ENCODE assay signal across 13 mouse cellular contexts in the genomic region with DNA sequence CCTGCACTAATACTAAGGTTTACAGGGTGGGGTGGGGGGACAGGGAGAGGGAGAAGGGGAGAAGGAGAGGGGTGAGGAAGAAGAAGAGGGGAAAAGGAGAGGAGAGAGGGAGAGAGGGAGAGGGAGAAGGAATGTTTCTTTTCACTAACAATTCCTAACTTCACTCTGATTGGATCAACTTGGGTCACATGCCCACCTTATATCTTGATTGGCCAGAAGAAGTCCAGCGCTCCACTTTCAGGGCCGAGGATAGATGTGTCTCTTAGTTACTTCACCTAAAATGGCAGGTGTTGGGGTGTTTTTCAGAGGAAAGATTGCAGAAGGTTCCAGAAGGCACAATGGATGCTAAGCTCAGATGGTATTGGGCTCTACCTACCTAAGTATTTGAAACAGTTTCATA.
"Had no signal": no experiment of that assay in that cellular context is flagged by ENCODE, and none has a peak within 500 bp of the region (broad histone marks: within the 10 kb centered on the region; RNA-seq: fewer than 3 reads in every experiment).

No protein-coding gene starts in this region.

- H3K9me3 ChIP-seq: neural tube, embryonic 13.5 days; neural tube, embryonic 15.5 days; stomach, embryonic 15.5 days had no signal

- H3K4me3 ChIP-seq: neural tube, embryonic 13.5 days; neural tube, embryonic 15.5 days; stomach, embryonic 15.5 days had no signal

- H3K27me3 ChIP-seq: neural tube, embryonic 13.5 days; neural tube, embryonic 15.5 days; stomach, embryonic 15.5 days had no signal

- H3K9ac ChIP-seq: neural tube, embryonic 15.5 days; stomach, embryonic 15.5 days had no signal

- H3K27ac ChIP-seq: neural tube, embryonic 13.5 days; stomach, embryonic 15.5 days; stomach, postnatal 0 days had no signal

- H3K36me3 ChIP-seq: neural tube, embryonic 13.5 days; neural tube, embryonic 15.5 days; stomach, embryonic 15.5 days had no signal

- DNase-seq: right cerebral cortex, postnatal 14 days; right cerebral cortex, postnatal 4 days; spleen, adult 18-20 months; thymus, adult 18-20 months; thymus, adult 2 months; thymus, postnatal 14 days; thymus, postnatal 25 days; thymus, postnatal 36 days; thymus, postnatal 4 days had no signal

- H3K4me1 ChIP-seq: neural tube, embryonic 13.5 days; neural tube, embryonic 15.5 days; stomach, embryonic 15.5 days had no signal

- H3K4me2 ChIP-seq: neural tube, embryonic 13.5 days; neural tube, embryonic 15.5 days; stomach, embryonic 15.5 days had no signal
